Mouse (Mus musculus) stomach, postnatal 0 days (tissue): Measurements from ENCODE around the gene Mesp1.

Experiments
- CTCF ChIP-seq: IDR thresholded peaks from 2 replicates; pipeline ENCODE4 v1.5.1; 2016; ENCODE audit warnings: antibody characterized with exemption, low read depth, mild to moderate bottlenecking, moderate library complexity
- EP300 ChIP-seq: optimal IDR thresholded peaks from 2 replicates; pipeline ENCODE3; 2016; ENCODE audit warnings: antibody characterized with exemption

- no peak for TF ChIP-seq CTCF
- no peak for TF ChIP-seq EP300
Measured at GRCm38 (mm10) chr7:79747659-79748058, 45.9 kb downstream of the Mesp1 start.
